Mouse (Mus musculus) forebrain, embryonic 14.5 days (tissue): Measurements from ENCODE around the gene Gfra4. TPM values are rescaled to one million over a fixed set of nuclear protein-coding genes. Genes with fewer than 3 reads are reported as not detected.

Experiments
- ATAC-seq: fragments of 200-750 bp; cut with Nextera tagmentation; 2 replicates; pipeline ENCODE4 v1.8.0; 2017; ENCODE audit warnings: mild to moderate bottlenecking, moderate library complexity
- DNase-seq: peaks from one replicate; pipeline ENCODE4 v3.0.0-alpha.2; 2015; ENCODE audit warnings: low spot score
- H3K27ac ChIP-seq: fragments of 300-500 bp; sonication (generic); 2 replicates; pipeline ENCODE4 v1.5.1; 2014; ENCODE audit warnings: low read depth, mild to moderate bottlenecking, control low read depth, low read length, moderate library complexity
- H3K27me3 ChIP-seq: fragments of 300-500 bp; sonication (generic); replicated peaks from 2 replicates; pipeline ENCODE4 v1.6.1; 2014; ENCODE audit warnings: low read length, control low read depth, mixed read lengths; ENCODE audit not compliant: control insufficient read depth, insufficient read depth
- H3K36me3 ChIP-seq: fragments of 300-500 bp; sonication (generic); 2 replicates; pipeline ENCODE4 v1.6.1; 2014; ENCODE audit warnings: low read length, control low read depth; ENCODE audit not compliant: control insufficient read depth, insufficient read depth
- H3K4me1 ChIP-seq: fragments of 300-500 bp; sonication (generic); 2 replicates; pipeline ENCODE4 v1.6.1; 2014; ENCODE audit warnings: antibody characterized with exemption, low read length, control low read depth; ENCODE audit not compliant: control insufficient read depth, insufficient read depth
- H3K4me2 ChIP-seq: fragments of 300-500 bp; sonication (generic); 2 replicates; pipeline ENCODE4 v1.6.1; 2014; ENCODE audit warnings: mild to moderate bottlenecking, control low read depth, low read length
- H3K4me3 ChIP-seq: fragments of 300-500 bp; sonication (generic); 2 replicates; pipeline ENCODE4 v1.5.1; 2014; ENCODE audit warnings: low read depth, low read length, control low read depth
- H3K9ac ChIP-seq: fragments of 300-500 bp; sonication (generic); 2 replicates; pipeline ENCODE4 v1.6.1; 2014; ENCODE audit warnings: mild to moderate bottlenecking, low read length, control low read depth, moderate library complexity
- H3K9me3 ChIP-seq: fragments of 300-500 bp; sonication (generic); replicated peaks from 2 replicates; pipeline ENCODE4 v1.6.1; 2016; ENCODE audit warnings: low read length, control low read depth, mixed read lengths; ENCODE audit not compliant: control insufficient read depth
- WGBS: fragments of 180-500 bp; shearing (Covaris S2); extraction: QIAGEN DNeasy Blood & Tissue Kit; methylation state at CpG from one replicate; pipeline ENCODE4 v1.1.7; 2014; 5-methylcytosine and 5-hydroxymethylcytosine counted together
- polyA plus RNA-seq: library from polyadenylated mRNA; unstranded; fragments of >200 nt; fragmentation: Nextera tagmentation; extraction: Ambion mirVana; gene quantifications from 2 replicates; pipeline ENCODE4 v1.2.1, GENCODE M21; 2014

Gfra4 gene
- polyA plus RNA-seq, 1 experiment from 2014 or later, result 33.6 TPM

- Histone ChIP-seq H3K4me3 (peak overlapping the region; percentile 20), H3K4me2 (peak overlapping the region; percentile 45), H3K4me1 (peaks cover 3% of the 10 kb centered on the region; the same call in 1 of the 2 replicates), H3K36me3 (no peaks in the 10 kb centered on the region), H3K9me3 (no peaks in the 10 kb centered on the region), H3K9ac (peak overlapping the region; percentile 36), H3K27ac (no peak overlapping the region), H3K27me3 (peaks cover 40% of the 10 kb centered on the region)
- WGBS, result 2% methylated on average over 21 of the region's 21 CpGs
- ATAC-seq, result no peak
- no peak for DNase-seq
These were observed 11.9 kb upstream of the Gfra4 start for GRCm38 (mm10) chr2:131054646-131055264.

- DNase-seq, result peak; percentile 24
These were observed 11.2 kb upstream of the Gfra4 start for GRCm38 (mm10) chr2:131053851-131054645.

DNA sequence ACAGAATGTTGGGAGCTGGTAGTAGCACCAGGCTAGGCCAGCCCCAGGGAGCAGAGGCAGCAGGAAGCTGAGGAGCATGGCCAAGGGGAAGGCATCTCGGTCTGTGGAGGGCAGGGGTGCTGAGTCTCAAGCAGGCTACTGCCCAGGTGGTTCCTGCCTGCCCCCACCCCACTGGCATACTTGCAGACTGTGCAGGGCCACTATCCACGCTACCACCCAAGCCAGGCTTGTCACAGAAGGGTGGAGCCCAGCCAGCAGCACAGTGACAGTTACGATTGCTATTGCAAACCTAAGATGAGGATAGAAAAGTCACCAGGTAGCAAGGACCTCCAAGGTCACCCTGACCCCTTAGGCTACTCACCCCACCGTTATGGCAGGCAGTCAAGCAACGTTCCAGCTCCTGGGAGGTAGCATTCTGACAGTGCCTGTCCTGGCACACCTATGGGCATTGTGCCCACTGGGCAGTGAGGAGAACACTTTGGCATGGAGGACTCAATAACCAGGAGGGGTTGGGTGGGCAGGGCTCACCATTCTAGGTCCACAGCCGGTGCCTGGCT lies 10.1 kb upstream of the Gfra4 start:
- Histone ChIP-seq H3K4me2 (no peak overlapping the region), H3K4me3 (no peak overlapping the region), H3K4me1 (peaks cover 3% of the 10 kb centered on the region; the same call in 1 of the 2 replicates), H3K9ac (no peak overlapping the region), H3K36me3 (no peaks in the 10 kb centered on the region), H3K27me3 (peaks cover 40% of the 10 kb centered on the region), H3K27ac (no peak overlapping the region), H3K9me3 (no peaks in the 10 kb centered on the region)
- DNase-seq, result no peak
- no peak for ATAC-seq
- 73% methylated on average over 6 of the region's 6 CpGs for WGBS

More at GRCm38 (mm10) chr2:131053851-131054645, 11.2 kb upstream of the Gfra4 start:
- H3K4me1 ChIP-seq, result peaks cover 3% of the 10 kb centered on the region; the same call in 1 of the 2 replicates
- no peaks in the 10 kb centered on the region for H3K36me3 ChIP-seq
- no peak for ATAC-seq
- WGBS, result under 1% methylated on average over 45 of the region's 45 CpGs
- peak overlapping the region; percentile 36 for H3K9ac ChIP-seq
- peak overlapping the region; percentile 45 for H3K4me2 ChIP-seq
- H3K27me3 ChIP-seq, result peaks cover 40% of the 10 kb centered on the region
- H3K9me3 ChIP-seq, result no peaks in the 10 kb centered on the region
- peak overlapping the region; percentile 20 for H3K4me3 ChIP-seq
- H3K27ac ChIP-seq, result no peak overlapping the region

- Histone ChIP-seq H3K4me1 (peaks cover 3% of the 10 kb centered on the region; the same call in 1 of the 2 replicates), H3K4me3 (no peak overlapping the region), H3K9me3 (no peaks in the 10 kb centered on the region), H3K36me3 (no peaks in the 10 kb centered on the region), H3K9ac (no peak overlapping the region), H3K27me3 (peaks cover 40% of the 10 kb centered on the region), H3K27ac (no peak overlapping the region), H3K4me2 (no peak overlapping the region)
- ATAC-seq (no peak), DNase-seq (no peak)
- WGBS, result 73% methylated on average over 5 of the region's 5 CpGs
These were observed 9.2 kb upstream of the Gfra4 start for GRCm38 (mm10) chr2:131052043-131052442.

GRCm38 (mm10) chr2:131046025-131046424 lies 3.1 kb upstream of the Gfra4 start:
- DNase-seq, result no peak
- H3K4me3 ChIP-seq, result no peak overlapping the region
- no peak overlapping the region for H3K27ac ChIP-seq
- H3K4me2 ChIP-seq, result no peak overlapping the region
- 93% methylated on average over 2 of the region's 2 CpGs for WGBS
- H3K9me3 ChIP-seq, result no peaks in the 10 kb centered on the region
- no peaks in the 10 kb centered on the region for H3K4me1 ChIP-seq
- H3K36me3 ChIP-seq, result no peaks in the 10 kb centered on the region
- ATAC-seq, result no peak
- peaks cover 19% of the 10 kb centered on the region for H3K27me3 ChIP-seq
- no peak overlapping the region for H3K9ac ChIP-seq

DNA sequence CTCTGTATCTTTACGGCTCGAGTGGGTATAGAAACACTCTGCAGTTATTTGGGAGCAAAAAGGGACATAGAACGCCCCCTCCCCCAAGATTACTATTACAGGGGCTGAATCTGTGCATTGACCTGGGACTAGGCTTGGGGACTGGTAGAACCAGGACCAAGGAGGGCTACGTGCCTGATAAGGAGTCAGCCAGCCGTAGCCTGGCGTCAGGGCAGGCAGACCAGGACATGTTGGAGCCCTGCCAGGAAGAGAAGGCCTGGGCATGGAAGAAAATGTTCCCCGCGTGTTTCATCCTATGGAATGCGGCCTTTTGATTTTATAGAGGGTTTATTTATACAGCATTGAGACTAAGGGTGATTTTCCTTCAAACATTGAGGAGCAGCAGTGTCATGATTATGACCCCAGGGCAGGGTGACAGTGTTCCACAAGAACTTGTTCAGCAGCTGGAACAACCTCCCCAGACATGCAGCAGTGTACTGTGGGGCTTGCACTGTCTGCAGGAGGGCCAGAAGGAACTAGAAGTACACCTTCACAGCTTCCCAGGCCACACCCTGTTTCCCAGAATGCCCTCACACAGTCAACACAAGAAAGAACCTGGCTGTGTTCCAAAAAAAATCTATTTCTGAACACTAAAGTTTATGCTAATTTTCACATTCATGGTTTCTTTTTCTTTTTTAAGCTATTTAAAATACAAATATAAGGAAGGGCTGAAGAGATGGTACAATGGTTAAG lies 2.3 kb upstream of the Gfra4 start:
- ATAC-seq, result no peak
- H3K36me3 ChIP-seq, result no peaks in the 10 kb centered on the region
- WGBS, result 78% methylated on average over 9 of the region's 9 CpGs
- H3K4me1 ChIP-seq, result no peaks in the 10 kb centered on the region
- H3K4me3 ChIP-seq, result no peak overlapping the region
- H3K9ac ChIP-seq, result no peak overlapping the region
- H3K9me3 ChIP-seq, result no peaks in the 10 kb centered on the region
- H3K27ac ChIP-seq, result no peak overlapping the region
- H3K27me3 ChIP-seq, result peaks cover 27% of the 10 kb centered on the region
- peak; percentile 12 for DNase-seq
- H3K4me2 ChIP-seq, result no peak overlapping the region

GRCm38 (mm10) chr2:131044354-131044852 lies 1.5 kb upstream of the Gfra4 start:
- H3K4me1 ChIP-seq, result no peaks in the 10 kb centered on the region
- H3K4me2 ChIP-seq, result no peak overlapping the region
- DNase-seq, result no peak
- peaks cover 32% of the 10 kb centered on the region for H3K27me3 ChIP-seq
- H3K27ac ChIP-seq, result no peak overlapping the region
- no peak overlapping the region for H3K4me3 ChIP-seq
- H3K9ac ChIP-seq, result no peak overlapping the region
- no peaks in the 10 kb centered on the region for H3K9me3 ChIP-seq
- WGBS, result 13% methylated on average over 7 of the region's 7 CpGs
- no peak for ATAC-seq
- no peaks in the 10 kb centered on the region for H3K36me3 ChIP-seq
